Mouse (Mus musculus): ENCODE data around the gene Ddah2.

- TF ChIP-seq POLR2A (IDR thresholded peaks at IDR 0.05; ENCODE audit: control insufficient read depth in 1 of 2, insufficient read depth in 1 of 2, low read depth in 1 of 2, low read length in 2 of 2, poor library complexity in 1 of 2) (no peak), ZC3H11A (IDR thresholded peaks at IDR 0.05; ENCODE audit: low read depth, low read length) (no peak), CTCF (IDR thresholded peaks at IDR 0.05 in 2 of 3, conservative IDR thresholded peaks at IDR 0.05 in 1 of 3; ENCODE audit: control insufficient read depth in 1 of 3, insufficient read depth in 1 of 3, low read depth in 2 of 3, low read length in 3 of 3, poor library complexity in 1 of 3, severe bottlenecking in 1 of 3) (no peak), TBP (IDR thresholded peaks at IDR 0.05; ENCODE audit: low read depth, low read length) (no peak), JUND (IDR thresholded peaks at IDR 0.05; ENCODE audit: low read depth, low read length) (no peak), MEF2A (IDR thresholded peaks at IDR 0.05; ENCODE audit: extremely low read depth, insufficient replicate concordance, low read depth, low read length, poor library complexity, severe bottlenecking) (no peak), MYC (IDR thresholded peaks at IDR 0.05; ENCODE audit: low read depth, low read length) (no peak), NELFE (IDR thresholded peaks at IDR 0.05; ENCODE audit: low read depth, low read length) (no peak), GATA1 (IDR thresholded peaks at IDR 0.05; ENCODE audit: low read depth, low read length) (no peak), TCF12 (IDR thresholded peaks at IDR 0.05; ENCODE audit: low read depth, low read length) (no peak), ZMIZ1 (IDR thresholded peaks at IDR 0.05; ENCODE audit: low read depth, low read length) (no peak), TAL1 (IDR thresholded peaks at IDR 0.05; ENCODE audit: low read length) (no peak)
Measured at GRCm38 (mm10) chr17:35094475-35095365, 35.9 kb downstream of the Ddah2 start.

Data from MEL (cell line).